Mouse (Mus musculus) kidney, embryonic 15.5 days (tissue): ENCODE measurements around the gene Gmeb2. TPM values are rescaled to one million over a fixed set of nuclear protein-coding genes. Genes with fewer than 3 reads are reported as not detected.
A peak's percentile ranks its signal among the peaks of the same experiment; 100 is the strongest.

ENCODE experiments used
- ATAC-seq: fragments of 200-750 bp; cut with Nextera tagmentation; replicated peaks from 2 replicates; pipeline ENCODE4 v1.8.0; 2017; ENCODE audit warnings: moderate TSS enrichment; ENCODE audit not compliant: low FRiP score
- H3K27ac ChIP-seq: fragments of 300-500 bp; sonication (generic); 2 replicates; pipeline ENCODE4 v1.5.1; 2015; ENCODE audit warnings: mild to moderate bottlenecking, inconsistent platforms
- H3K27me3 ChIP-seq: fragments of 300-500 bp; sonication (generic); 2 replicates; pipeline ENCODE4 v1.6.1; 2015; ENCODE audit warnings: inconsistent platforms
- H3K36me3 ChIP-seq: fragments of 300-500 bp; sonication (generic); 2 replicates; pipeline ENCODE4 v1.6.1; 2015; ENCODE audit warnings: inconsistent platforms
- H3K4me1 ChIP-seq: fragments of 300-500 bp; sonication (generic); 2 replicates; pipeline ENCODE4 v1.6.1; 2015; ENCODE audit warnings: inconsistent platforms
- H3K4me2 ChIP-seq: fragments of 300-500 bp; sonication (generic); 2 replicates; pipeline ENCODE4 v1.6.1; 2015; ENCODE audit warnings: moderate library complexity, mild to moderate bottlenecking, inconsistent platforms
- H3K4me3 ChIP-seq: fragments of 300-500 bp; sonication (generic); replicated peaks from 2 replicates; pipeline ENCODE4 v1.5.1; 2015; ENCODE audit warnings: mild to moderate bottlenecking, inconsistent platforms
- H3K9ac ChIP-seq: fragments of 300-500 bp; sonication (generic); 2 replicates; pipeline ENCODE4 v1.6.1; 2015; ENCODE audit warnings: mild to moderate bottlenecking, inconsistent platforms
- H3K9me3 ChIP-seq: fragments of 300-500 bp; sonication (generic); replicated peaks from 2 replicates; pipeline ENCODE4 v1.6.1; 2016; ENCODE audit warnings: inconsistent platforms
- WGBS: fragments of 180-500 bp; shearing (Covaris S2); methylation state at CpG from one replicate; pipeline ENCODE4 v1.1.7; 2015; ENCODE audit warnings: mixed read lengths; 5-methylcytosine and 5-hydroxymethylcytosine counted together
- polyA plus RNA-seq: library from polyadenylated mRNA; unstranded; fragments of >200 nt; fragmentation: Nextera tagmentation; extraction: Ambion mirVana; gene quantifications from 2 replicates; pipeline ENCODE4 v1.2.1, GENCODE M21; 2015

The Gmeb2 gene
- polyA plus RNA-seq, 1 experiment from 2014 or later = 15.8 TPM

- H3K27ac ChIP-seq = peak overlapping the region; percentile 85
- H3K4me1 ChIP-seq = peaks cover 32% of the 10 kb centered on the region
- no peak overlapping the region for H3K9ac ChIP-seq
- H3K9me3 ChIP-seq = no peaks in the 10 kb centered on the region
- no peak for ATAC-seq
- H3K36me3 ChIP-seq = no peaks in the 10 kb centered on the region
- peaks cover 11% of the 10 kb centered on the region for H3K27me3 ChIP-seq
- WGBS = 49% methylated on average over 5 of the region's 5 CpGs
- H3K4me3 ChIP-seq = peak overlapping the region; percentile 35; the same call in 1 of the 2 replicates
- H3K4me2 ChIP-seq = peak overlapping the region; percentile 61
Measured at GRCm38 (mm10) chr2:181218881-181219485, 68.9 kb downstream of the Gmeb2 start.

DNA sequence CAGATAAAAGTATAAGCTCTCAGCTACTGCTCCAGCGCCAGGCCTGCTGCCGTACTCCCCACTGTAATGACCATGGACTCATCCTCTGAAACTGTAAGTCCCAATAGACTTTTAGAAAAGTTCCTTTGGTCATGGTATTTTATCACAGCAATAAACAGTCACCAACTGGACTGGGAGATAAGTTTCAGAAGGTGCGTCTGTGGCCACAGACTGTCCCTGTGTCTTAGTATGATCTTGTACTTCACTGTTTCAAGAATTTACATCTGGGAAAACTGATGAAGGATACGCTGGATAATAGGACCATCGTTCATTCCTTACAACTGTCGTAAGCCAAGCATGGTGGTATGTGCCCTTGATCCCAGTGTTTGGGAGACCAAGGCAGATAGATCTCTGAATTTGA lies 71.8 kb downstream of the Gmeb2 start:
- H3K9ac ChIP-seq = no peak overlapping the region
- H3K27ac ChIP-seq = no peak overlapping the region
- H3K9me3 ChIP-seq = no peaks in the 10 kb centered on the region
- no peak for ATAC-seq
- WGBS = 92% methylated on average over 6 of the region's 6 CpGs
- H3K4me2 ChIP-seq = no peak overlapping the region
- peaks cover 35% of the 10 kb centered on the region for H3K4me1 ChIP-seq
- peaks cover 40% of the 10 kb centered on the region for H3K27me3 ChIP-seq
- H3K36me3 ChIP-seq = no peaks in the 10 kb centered on the region
- H3K4me3 ChIP-seq = no peak overlapping the region

GRCm38 (mm10) chr2:181213021-181213445 lies 74.8 kb downstream of the Gmeb2 start, which contains the start of gene Srms:
Srms (minus strand) TSS chr2:181213185.
- Histone ChIP-seq H3K27me3 (peaks cover 46% of the 10 kb centered on the region), H3K36me3 (no peaks in the 10 kb centered on the region), H3K9ac (no peak within 1 kb of the TSS), H3K4me2 (peak within 1 kb of the TSS; percentile 61), H3K9me3 (no peaks in the 10 kb centered on the region), H3K4me1 (peaks cover 14% of the 10 kb centered on the region), H3K27ac (no peak within 1 kb of the TSS), H3K4me3 (peak within 1 kb of the TSS; percentile 39)
- peak; percentile 76 for ATAC-seq
- 2% methylated on average over 17 of the region's 17 CpGs for WGBS

DNA sequence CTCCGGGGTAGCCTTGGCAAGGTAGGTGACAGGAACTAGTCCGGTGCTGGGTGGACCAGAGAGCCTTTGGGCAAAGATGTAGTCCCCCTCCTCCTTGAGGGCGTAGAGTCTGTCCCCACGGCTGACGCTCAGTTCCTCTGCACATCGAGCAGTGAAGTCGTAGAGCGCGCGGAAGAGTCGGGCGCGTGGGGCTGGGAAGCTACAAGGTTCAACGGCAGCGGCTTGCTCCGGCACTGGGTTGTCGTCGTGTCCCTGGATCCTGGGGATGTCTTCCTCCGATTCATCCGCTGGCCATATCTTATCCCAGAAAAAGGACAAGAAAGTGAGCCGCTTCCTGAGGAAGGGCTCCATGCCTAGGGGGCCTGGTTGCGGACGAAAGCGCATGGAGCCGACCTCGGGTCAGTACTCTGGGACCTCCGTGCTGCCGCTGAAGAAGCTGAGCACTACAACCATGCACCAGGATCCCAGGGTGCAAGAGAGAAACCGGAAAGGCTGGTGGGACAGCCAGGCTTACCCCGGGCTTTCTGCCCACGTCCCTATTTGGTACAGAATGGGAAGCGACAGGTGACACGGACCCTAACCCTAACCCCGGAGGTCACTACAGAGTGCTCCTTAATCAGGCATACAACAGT lies 75.3 kb downstream of the Gmeb2 start:
- peak overlapping the region; percentile 39 for H3K4me3 ChIP-seq
- ATAC-seq = peak; percentile 52
- 2% methylated on average over 34 of the region's 34 CpGs for WGBS
- no peaks in the 10 kb centered on the region for H3K9me3 ChIP-seq
- H3K27me3 ChIP-seq = peaks cover 46% of the 10 kb centered on the region
- H3K36me3 ChIP-seq = no peaks in the 10 kb centered on the region
- peaks cover 14% of the 10 kb centered on the region for H3K4me1 ChIP-seq
- H3K9ac ChIP-seq = no peak overlapping the region
- peak overlapping the region; percentile 61 for H3K4me2 ChIP-seq
- no peak overlapping the region for H3K27ac ChIP-seq

DNA sequence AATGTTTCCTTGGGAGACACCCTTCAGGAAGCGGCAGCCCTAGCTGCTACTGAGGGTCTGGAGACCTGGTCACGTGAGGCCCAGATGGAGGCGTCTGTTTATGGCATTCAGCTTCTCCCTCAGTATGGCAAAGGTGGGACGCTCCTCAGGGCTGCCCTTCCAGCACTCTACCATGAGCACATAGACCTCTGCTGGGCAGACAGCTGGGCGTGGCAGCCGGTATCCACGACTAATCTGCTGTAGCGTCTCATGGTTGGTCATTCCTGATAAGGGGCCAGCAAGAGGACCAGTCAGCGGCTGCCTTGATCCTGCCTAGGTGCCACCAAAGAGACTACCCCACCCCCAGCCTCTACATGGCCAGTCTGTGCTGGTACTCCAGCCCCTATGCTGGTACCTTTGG lies 81.7 kb downstream of the Gmeb2 start:
- peaks cover 7% of the 10 kb centered on the region for H3K27me3 ChIP-seq
- no peaks in the 10 kb centered on the region for H3K4me1 ChIP-seq
- no peak overlapping the region for H3K4me3 ChIP-seq
- H3K9ac ChIP-seq = no peak overlapping the region
- H3K27ac ChIP-seq = no peak overlapping the region
- 74% methylated on average over 9 of the region's 9 CpGs for WGBS
- H3K36me3 ChIP-seq = no peaks in the 10 kb centered on the region
- H3K9me3 ChIP-seq = no peaks in the 10 kb centered on the region
- no peak overlapping the region for H3K4me2 ChIP-seq
- ATAC-seq = peak; percentile 66; the same call in 1 of the 2 replicates

DNA sequence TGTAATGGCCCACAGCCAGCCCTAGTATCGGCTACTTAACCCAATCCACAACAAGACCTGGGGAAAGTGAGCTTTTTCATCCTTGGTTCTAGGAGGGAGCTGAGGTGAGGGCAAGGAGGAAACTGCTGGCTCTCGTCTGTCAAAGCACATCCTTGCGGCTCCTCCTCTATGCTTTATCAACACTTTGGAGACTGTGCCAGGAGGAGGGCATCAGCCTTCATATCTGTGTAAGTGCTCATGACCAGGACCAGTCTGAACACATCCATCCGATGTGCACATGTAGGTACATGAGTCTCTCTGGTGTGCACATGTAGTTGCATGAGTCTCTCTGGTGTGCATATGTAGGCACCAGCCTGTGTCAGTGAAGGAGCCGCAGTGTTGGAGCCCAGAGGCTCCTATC lies 82.2 kb downstream of the Gmeb2 start:
- 83% methylated on average over 5 of the region's 5 CpGs for WGBS
- Histone ChIP-seq H3K4me1 (no peaks in the 10 kb centered on the region), H3K4me2 (no peak overlapping the region), H3K27ac (no peak overlapping the region), H3K36me3 (no peaks in the 10 kb centered on the region), H3K9me3 (no peaks in the 10 kb centered on the region), H3K9ac (no peak overlapping the region), H3K27me3 (peaks cover 4% of the 10 kb centered on the region; the same call in 1 of the 2 replicates), H3K4me3 (no peak overlapping the region)
- 0 out of 2 replicates have a peak, but pooled peaks have one; percentile 44 for ATAC-seq

- WGBS = 70% methylated on average over 6 of the region's 6 CpGs
- H3K27ac ChIP-seq = no peak overlapping the region
- H3K4me3 ChIP-seq = no peak overlapping the region
- no peak overlapping the region for H3K9ac ChIP-seq
- H3K9me3 ChIP-seq = no peaks in the 10 kb centered on the region
- no peak for ATAC-seq
- no peak overlapping the region for H3K4me2 ChIP-seq
- no peaks in the 10 kb centered on the region for H3K4me1 ChIP-seq
- no peaks in the 10 kb centered on the region for H3K36me3 ChIP-seq
- H3K27me3 ChIP-seq = no peaks in the 10 kb centered on the region
Measured at GRCm38 (mm10) chr2:181202886-181203285, 84.9 kb downstream of the Gmeb2 start.

- Histone ChIP-seq H3K9ac (no peak within 1 kb of the TSS), H3K27ac (no peak within 1 kb of the TSS), H3K4me1 (no peaks in the 10 kb centered on the region), H3K36me3 (no peaks in the 10 kb centered on the region), H3K4me3 (no peak within 1 kb of the TSS), H3K27me3 (no peaks in the 10 kb centered on the region), H3K9me3 (no peaks in the 10 kb centered on the region), H3K4me2 (no peak within 1 kb of the TSS)
- ATAC-seq = no peak
- 90% methylated on average over 3 of the region's 3 CpGs for whole genome bisulfite sequencing
Measured at GRCm38 (mm10) chr2:181202422-181202821, 85.4 kb downstream of the Gmeb2 start, which contains the start of gene Ptk6. Ptk6 (minus strand) TSS chr2:181202789.

DNA sequence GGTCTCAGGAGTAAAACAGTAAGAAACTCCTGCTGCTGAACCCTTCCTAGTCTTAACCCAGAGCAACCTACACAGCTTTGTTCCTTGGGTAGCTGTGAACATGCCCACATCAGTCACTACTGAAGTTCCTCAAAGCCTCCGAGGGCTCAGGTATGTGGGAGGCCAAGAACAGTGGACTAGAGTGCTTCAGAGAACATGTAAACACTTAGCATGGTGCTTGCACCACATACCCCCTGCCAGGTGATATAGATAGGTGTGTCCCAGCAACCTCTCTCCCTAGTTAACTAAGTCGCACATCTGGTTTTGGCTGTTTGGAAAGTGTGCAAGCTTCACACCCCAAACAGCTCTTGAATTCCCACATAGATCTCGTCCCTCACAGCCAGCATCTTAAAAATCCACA lies 86.2 kb downstream of the Gmeb2 start:
- WGBS = 71% methylated on average over 3 of the region's 3 CpGs
- Histone ChIP-seq H3K36me3 (no peaks in the 10 kb centered on the region), H3K4me2 (no peak overlapping the region), H3K27ac (no peak overlapping the region), H3K4me3 (no peak overlapping the region), H3K9ac (no peak overlapping the region), H3K9me3 (no peaks in the 10 kb centered on the region), H3K27me3 (no peaks in the 10 kb centered on the region), H3K4me1 (no peaks in the 10 kb centered on the region)
- ATAC-seq = no peak

Other genes starting within 250 kb of the Gmeb2 start
- 4.1 and 5.0 TPM in 2 replicates for gene Chrna4, start 244.5 kb downstream of the Gmeb2 start, polyA plus RNA-seq
- gene Kcnq2, start 152.7 kb downstream of the Gmeb2 start, polyA plus RNA-seq = 0.33 and 0.68 TPM in 2 replicates
- 0.08 and 0.17 TPM in 2 replicates for gene Eef1a2, start 131.0 kb downstream of the Gmeb2 start, polyA plus RNA-seq
- gene Ppdpf, start 100.8 kb downstream of the Gmeb2 start, polyA plus RNA-seq = 315 and 330 TPM in 2 replicates
- 0.04 TPM in 1 of 2 replicates, not detected in the other for gene Ptk6, start 85.2 kb downstream of the Gmeb2 start, polyA plus RNA-seq
- gene Srms, start 74.8 kb downstream of the Gmeb2 start, polyA plus RNA-seq = 0.24 and 0.45 TPM in 2 replicates
- 0.14 and 0.26 TPM in 2 replicates for gene Fndc11, start 68.0 kb downstream of the Gmeb2 start, polyA plus RNA-seq
- 1.3 and 1.6 TPM in 2 replicates for gene Helz2, start 46.0 kb downstream of the Gmeb2 start, polyA plus RNA-seq
- gene Stmn3, start 26.5 kb upstream of the Gmeb2 start, polyA plus RNA-seq = 5.1 and 17.3 TPM in 2 replicates
- 41.8 and 44.7 TPM in 2 replicates for gene Rtel1, start 31.7 kb upstream of the Gmeb2 start, polyA plus RNA-seq
- 41.7 and 43.7 TPM in 2 replicates for gene Zgpat, start 76.9 kb upstream of the Gmeb2 start, polyA plus RNA-seq
- gene Arfrp1, start 77.4 kb upstream of the Gmeb2 start, polyA plus RNA-seq = 69.4 and 71.8 TPM in 2 replicates
- 22.6 and 26.7 TPM in 2 replicates for gene Lime1, start 92.0 kb upstream of the Gmeb2 start, polyA plus RNA-seq
- 25.5 and 28.0 TPM in 2 replicates for gene Zbtb46, start 171.4 kb upstream of the Gmeb2 start, polyA plus RNA-seq
- gene Abhd16b, start 205.2 kb upstream of the Gmeb2 start, polyA plus RNA-seq = 0.30 TPM in 1 of 2 replicates, not detected in the other
- gene Tpd52l2, start 209.1 kb upstream of the Gmeb2 start, polyA plus RNA-seq = 162 and 169 TPM in 2 replicates
- 84.4 and 88.6 TPM in 2 replicates for gene Dnajc5, start 232.4 kb upstream of the Gmeb2 start, polyA plus RNA-seq